Mouse (Mus musculus): Measurements from ENCODE around the gene Chrdl2.

DNA sequence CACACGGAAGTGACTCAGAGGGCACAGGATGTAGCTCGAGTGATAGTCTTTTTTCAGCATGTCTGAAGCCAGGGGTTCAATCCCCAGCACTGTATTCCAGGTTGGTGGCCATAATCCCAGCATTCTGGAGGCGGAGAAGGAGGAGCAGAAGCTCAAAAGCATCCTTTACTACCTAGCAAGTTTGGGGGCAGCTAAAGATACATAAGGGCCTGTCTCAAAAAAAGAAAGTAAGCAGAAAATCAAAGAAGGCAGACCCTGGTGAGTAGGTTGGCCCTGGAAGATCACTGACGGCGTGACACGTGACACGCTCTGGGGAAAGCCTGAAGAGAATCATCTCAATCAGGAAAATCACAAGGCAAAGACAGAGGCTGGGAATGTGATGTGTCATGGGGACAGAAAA, 12.8 kb upstream of the Chrdl2 start:
- TF ChIP-seq CTCF (IDR thresholded peaks at IDR 0.05; ENCODE audit: low read depth) (no peak), EP300 (IDR thresholded peaks at IDR 0.05; ENCODE audit: low read depth) (no peak)

All from liver, embryonic 14.5 days (tissue).